Mouse (Mus musculus): ENCODE data around the gene Satb2.

GRCm38 (mm10) chr1:56995041-56995440 lies 16.6 kb upstream of the Satb2 start:
- TF ChIP-seq BHLHE40 (IDR thresholded peaks at IDR 0.05; ENCODE audit: low read depth, low read length) (no peak), CTCF (conservative IDR thresholded peaks at IDR 0.05 in 1 of 2, IDR thresholded peaks at IDR 0.05 in 1 of 2; ENCODE audit: low read depth in 2 of 2, low read length in 2 of 2) (peak; percentile 14 to 73; a peak in 3 of 4 replicates), ELF1 (IDR thresholded peaks at IDR 0.05; ENCODE audit: low read depth, low read length) (no peak), TCF12 (IDR thresholded peaks at IDR 0.05; ENCODE audit: low read depth, low read length) (no peak), USF1 (IDR thresholded peaks at IDR 0.05; ENCODE audit: low read depth, low read length) (no peak), ZMIZ1 (IDR thresholded peaks at IDR 0.05; ENCODE audit: low read depth, low read length) (no peak), USF2 (conservative IDR thresholded peaks at IDR 0.05; ENCODE audit: low read depth, low read length) (no peak), POLR2A (IDR thresholded peaks at IDR 0.05; ENCODE audit: low read depth, low read length) (no peak), ETS1 (conservative IDR thresholded peaks at IDR 0.05; ENCODE audit: low read depth, low read length) (no peak), MAX (IDR thresholded peaks at IDR 0.05; ENCODE audit: low read length) (no peak), TBP (conservative IDR thresholded peaks at IDR 0.05; ENCODE audit: low read depth, low read length) (no peak), MAZ (IDR thresholded peaks at IDR 0.05; ENCODE audit: low read depth, low read length) (no peak), HCFC1 (IDR thresholded peaks at IDR 0.05; ENCODE audit: low read depth, low read length) (no peak), NRF1 (IDR thresholded peaks at IDR 0.05; ENCODE audit: low read depth, low read length) (no peak)

Data from CH12.LX (cell line).